Mouse (Mus musculus) midbrain, postnatal 0 days (tissue): ENCODE results near the gene Zkscan17. TPM values are rescaled to one million over a fixed set of nuclear protein-coding genes. Genes with fewer than 3 reads are reported as not detected.
"Not testable (repeated sequence)": the region's sequence is repeated elsewhere in the genome, so short reads cannot be mapped to it uniquely, and the experiment has no call there.

Source experiments
- ATAC-seq: fragments of 200-750 bp; cut with Nextera tagmentation; 2 replicates; pipeline ENCODE4 v1.8.0; 2017; ENCODE audit warnings: moderate number of reproducible peaks, mild to moderate bottlenecking, moderate TSS enrichment, moderate library complexity; ENCODE audit not compliant: low FRiP score
- DNase-seq: peaks from one replicate; pipeline ENCODE4 v3.0.0-alpha.2; 2015; ENCODE audit warnings: low spot score
- H3K27ac ChIP-seq: fragments of 300-500 bp; sonication (generic); 2 replicates; pipeline ENCODE4 v1.5.1; 2014; ENCODE audit warnings: low read depth, mild to moderate bottlenecking, low read length, mixed read lengths
- H3K27me3 ChIP-seq: fragments of 300-500 bp; sonication (generic); 2 replicates; pipeline ENCODE4 v1.6.1; 2014; ENCODE audit warnings: low read length, control low read depth, mixed read lengths; ENCODE audit not compliant: insufficient read depth
- H3K36me3 ChIP-seq: fragments of 300-500 bp; sonication (generic); 2 replicates; pipeline ENCODE4 v1.6.1; 2014; ENCODE audit warnings: low read length, control low read depth, mixed read lengths; ENCODE audit not compliant: insufficient read depth
- H3K4me1 ChIP-seq: fragments of 300-500 bp; sonication (generic); 2 replicates; pipeline ENCODE4 v1.6.1; 2014; ENCODE audit warnings: mild to moderate bottlenecking, control low read depth, antibody characterized with exemption, low read length, mixed read lengths; ENCODE audit not compliant: insufficient read depth
- H3K4me2 ChIP-seq: fragments of 300-500 bp; sonication (generic); 2 replicates; pipeline ENCODE4 v1.6.1; 2014; ENCODE audit warnings: low read depth, mild to moderate bottlenecking, low read length, mixed read lengths; ENCODE audit not compliant: poor library complexity, severe bottlenecking
- H3K4me3 ChIP-seq: fragments of 300-500 bp; sonication (generic); 2 replicates; pipeline ENCODE4 v1.5.1; 2014; ENCODE audit warnings: low read depth, mild to moderate bottlenecking, low read length, moderate library complexity
- H3K9ac ChIP-seq: fragments of 300-500 bp; sonication (generic); replicated peaks from 2 replicates; pipeline ENCODE4 v1.6.1; 2014; ENCODE audit warnings: mild to moderate bottlenecking, low read length, moderate library complexity, mixed read lengths; ENCODE audit not compliant: poor library complexity, severe bottlenecking
- H3K9me3 ChIP-seq: fragments of 300-500 bp; sonication (generic); 2 replicates; pipeline ENCODE4 v1.6.1; 2016; ENCODE audit warnings: low read length, control low read depth
- CTCF ChIP-seq: IDR thresholded peaks from 2 replicates; pipeline ENCODE4 v1.5.1; 2016; ENCODE audit warnings: antibody characterized with exemption, mild to moderate bottlenecking
- WGBS: fragments of 180-500 bp; shearing (Covaris S2); extraction: QIAGEN DNeasy Blood & Tissue Kit; methylation state at CpG from one replicate; pipeline ENCODE4 v1.1.7; 2014; 5-methylcytosine and 5-hydroxymethylcytosine counted together
- polyA plus RNA-seq: library from polyadenylated mRNA; unstranded; fragments of >200 nt; fragmentation: Nextera tagmentation; extraction: Ambion mirVana; gene quantifications from 2 replicates; pipeline ENCODE4 v1.2.1, GENCODE M21; 2015
- total RNA-seq: library from RNA; depleted of rRNA; stranded (reverse); fragments of >200 nt; gene quantifications from 2 replicates; pipeline ENCODE4 v1.2.3, GENCODE M21; 2014; rRNA removed

Gene Zkscan17
- total RNA-seq (20.2 and 30.4 TPM in 2 replicates), polyA plus RNA-seq (13.3 and 14.7 TPM in 2 replicates)

GRCm38 (mm10) chr11:59526472-59527080, at the start of gene Zkscan17:
Gene Zkscan17, minus strand, starts transcription at chr11:59526751.
- H3K36me3 ChIP-seq, result no peaks in the 10 kb centered on the region
- no peaks in the 10 kb centered on the region for H3K9me3 ChIP-seq
- peak; percentile 47 for TF ChIP-seq CTCF
- H3K4me2 ChIP-seq, result no peak within 1 kb of the TSS
- no peak for ATAC-seq
- H3K9ac ChIP-seq, result no peak within 1 kb of the TSS
- H3K4me3 ChIP-seq, result no peak within 1 kb of the TSS
- no peak within 1 kb of the TSS for H3K27ac ChIP-seq
- no peaks in the 10 kb centered on the region for H3K27me3 ChIP-seq
- 53% methylated on average over 8 of the region's 8 CpGs for WGBS
- no peak for DNase-seq
- no peaks in the 10 kb centered on the region for H3K4me1 ChIP-seq

- H3K4me1 ChIP-seq, H3K27ac ChIP-seq, H3K27me3 ChIP-seq, H3K4me2 ChIP-seq, DNase-seq, H3K9me3 ChIP-seq, H3K4me3 ChIP-seq, H3K9ac ChIP-seq, H3K36me3 ChIP-seq, ATAC-seq: not testable (repeated sequence)
These were observed 49.6 kb upstream of the Zkscan17 start, which contains the start of gene Olfr222 for GRCm38 (mm10) chr11:59576135-59576534. Gene Olfr222, minus strand, starts transcription at chr11:59576235.

GRCm38 (mm10) chr11:59575726-59576125, 49.2 kb upstream of the Zkscan17 start:
- no peak overlapping the region for H3K4me3 ChIP-seq
- TF ChIP-seq CTCF, result no peak
- H3K4me2 ChIP-seq, result no peak overlapping the region
- no peak overlapping the region for H3K27ac ChIP-seq
- DNase-seq (no peak), ATAC-seq (no peak)
- H3K4me1 ChIP-seq, result no peaks in the 10 kb centered on the region
- WGBS, result 68% methylated on average over 9 of the region's 9 CpGs
- no peaks in the 10 kb centered on the region for H3K9me3 ChIP-seq
- no peaks in the 10 kb centered on the region for H3K27me3 ChIP-seq
- no peak overlapping the region for H3K9ac ChIP-seq
- no peaks in the 10 kb centered on the region for H3K36me3 ChIP-seq

GRCm38 (mm10) chr11:59569306-59569705, 42.8 kb upstream of the Zkscan17 start:
- Histone ChIP-seq H3K4me1 (no peaks in the 10 kb centered on the region), H3K36me3 (no peaks in the 10 kb centered on the region), H3K27ac (no peak overlapping the region), H3K9me3 (no peaks in the 10 kb centered on the region), H3K27me3 (no peaks in the 10 kb centered on the region), H3K9ac (no peak overlapping the region), H3K4me2 (no peak overlapping the region), H3K4me3 (no peak overlapping the region)
- DNase-seq, result peak; percentile 22
- 54% methylated on average over 3 of the region's 3 CpGs for WGBS
- peak; percentile 56 for TF ChIP-seq CTCF
- no peak for ATAC-seq

GRCm38 (mm10) chr11:59562837-59563236, 36.3 kb upstream of the Zkscan17 start:
- Histone ChIP-seq H3K27me3 (no peaks in the 10 kb centered on the region), H3K4me1 (no peaks in the 10 kb centered on the region), H3K27ac (no peak overlapping the region), H3K4me3 (no peak overlapping the region), H3K9ac (no peak overlapping the region), H3K36me3 (no peaks in the 10 kb centered on the region), H3K4me2 (no peak overlapping the region), H3K9me3 (no peaks in the 10 kb centered on the region)
- WGBS, result 61% methylated on average over 9 of the region's 9 CpGs
- DNase-seq (no peak), ATAC-seq (no peak)
- TF ChIP-seq CTCF, result no peak

- no peaks in the 10 kb centered on the region for H3K9me3 ChIP-seq
- H3K27ac ChIP-seq, result no peak overlapping the region
- no peaks in the 10 kb centered on the region for H3K36me3 ChIP-seq
- no peak for ATAC-seq
- no peak overlapping the region for H3K4me3 ChIP-seq
- TF ChIP-seq CTCF, result no peak
- H3K4me2 ChIP-seq, result no peak overlapping the region
- no peak overlapping the region for H3K9ac ChIP-seq
- no peak for DNase-seq
- no peaks in the 10 kb centered on the region for H3K4me1 ChIP-seq
- 91% methylated on average over 4 of the region's 4 CpGs for WGBS
- no peaks in the 10 kb centered on the region for H3K27me3 ChIP-seq
These were observed 35.8 kb upstream of the Zkscan17 start for GRCm38 (mm10) chr11:59562336-59562735.
